Mouse (Mus musculus) hindbrain, embryonic 13.5 days (tissue): ENCODE measurements around the gene Kdr. TPM values are rescaled to one million over a fixed set of nuclear protein-coding genes. Genes with fewer than 3 reads are reported as not detected.

Experiments
- microRNA-seq: library from miRNA; unstranded; fragments of <30 nt; microRNA quantifications from one replicate; pipeline ENCODE4, GENCODE M21; 2016
- polyA plus RNA-seq: library from polyadenylated mRNA; unstranded; fragments of >200 nt; fragmentation: Nextera tagmentation; extraction: Ambion mirVana; gene quantifications from 2 replicates; pipeline ENCODE4 v1.2.1, GENCODE M21; 2015

Kdr gene
- polyA plus RNA-seq, 1 experiment from 2014 or later: 26.0 TPM

Small RNAs within 50 kb of the gene (microRNA-seq; reads per million reads assigned to microRNA genes)
- not detected for gene Gm25374

Other genes starting within 250 kb of the Kdr start
- 17.1 and 18.1 TPM in 2 replicates for gene Srd5a3, start 161.8 kb upstream of the Kdr start, polyA plus RNA-seq
- 52.3 and 56.3 TPM in 2 replicates for gene Tmem165, start 205.4 kb upstream of the Kdr start, polyA plus RNA-seq